Mouse (Mus musculus) hindbrain, embryonic 14.5 days (tissue): Measurements from ENCODE around the gene Ell3. TPM values are rescaled to one million over a fixed set of nuclear protein-coding genes. Genes with fewer than 3 reads are reported as not detected.
A peak's percentile ranks its signal among the peaks of the same experiment; 100 is the strongest.
"Not testable (repeated sequence)": the region's sequence is repeated elsewhere in the genome, so short reads cannot be mapped to it uniquely, and the experiment has no call there.

Experiments used
- ATAC-seq: fragments of 200-750 bp; cut with Nextera tagmentation; 2 replicates; pipeline ENCODE4 v1.8.0; 2017; ENCODE audit warnings: moderate number of reproducible peaks, mild to moderate bottlenecking, moderate TSS enrichment, moderate library complexity; ENCODE audit not compliant: low FRiP score
- DNase-seq: peaks from one replicate; pipeline ENCODE4 v3.0.0-alpha.2; 2015; ENCODE audit warnings: low spot score
- H3K27ac ChIP-seq: fragments of 300-500 bp; sonication (generic); 2 replicates; pipeline ENCODE4 v1.5.1; 2014; ENCODE audit warnings: mild to moderate bottlenecking, moderate library complexity
- H3K27me3 ChIP-seq: fragments of 300-500 bp; sonication (generic); 2 replicates; pipeline ENCODE4 v1.6.1; 2014; ENCODE audit warnings: mild to moderate bottlenecking, low read length, mixed read lengths; ENCODE audit not compliant: control insufficient read depth, insufficient read depth
- H3K36me3 ChIP-seq: fragments of 300-500 bp; sonication (generic); replicated peaks from 2 replicates; pipeline ENCODE4 v1.6.1; 2014; ENCODE audit not compliant: control insufficient read depth, insufficient read depth
- H3K4me1 ChIP-seq: fragments of 300-500 bp; sonication (generic); replicated peaks from 2 replicates; pipeline ENCODE4 v1.6.1; 2014; ENCODE audit warnings: antibody characterized with exemption, low read length, mixed read lengths; ENCODE audit not compliant: control insufficient read depth, insufficient read depth
- H3K4me2 ChIP-seq: fragments of 300-500 bp; sonication (generic); replicated peaks from 2 replicates; pipeline ENCODE4 v1.6.1; 2014; ENCODE audit warnings: mild to moderate bottlenecking, moderate library complexity
- H3K4me3 ChIP-seq: fragments of 300-500 bp; sonication (generic); replicated peaks from 2 replicates; pipeline ENCODE4 v1.5.1; 2014; ENCODE audit warnings: mild to moderate bottlenecking, low read length
- H3K9ac ChIP-seq: fragments of 300-500 bp; sonication (generic); 2 replicates; pipeline ENCODE4 v1.6.1; 2014
- H3K9me3 ChIP-seq: fragments of 300-500 bp; sonication (generic); 2 replicates; pipeline ENCODE4 v1.6.1; 2016; ENCODE audit warnings: low read length; ENCODE audit not compliant: control insufficient read depth
- whole genome bisulfite sequencing: fragments of 180-500 bp; shearing (Covaris S2); extraction: QIAGEN DNeasy Blood & Tissue Kit; methylation state at CpG from one replicate; pipeline ENCODE4 v1.1.7; 2014; 5-methylcytosine and 5-hydroxymethylcytosine counted together
- polyA plus RNA-seq: library from polyadenylated mRNA; unstranded; fragments of >200 nt; fragmentation: Nextera tagmentation; extraction: Ambion mirVana; gene quantifications from 2 replicates; pipeline ENCODE4 v1.2.1, GENCODE M21; 2014

The Ell3 gene
- polyA plus RNA-seq, 1 experiment from 2014 or later: 1.5 TPM

DNA sequence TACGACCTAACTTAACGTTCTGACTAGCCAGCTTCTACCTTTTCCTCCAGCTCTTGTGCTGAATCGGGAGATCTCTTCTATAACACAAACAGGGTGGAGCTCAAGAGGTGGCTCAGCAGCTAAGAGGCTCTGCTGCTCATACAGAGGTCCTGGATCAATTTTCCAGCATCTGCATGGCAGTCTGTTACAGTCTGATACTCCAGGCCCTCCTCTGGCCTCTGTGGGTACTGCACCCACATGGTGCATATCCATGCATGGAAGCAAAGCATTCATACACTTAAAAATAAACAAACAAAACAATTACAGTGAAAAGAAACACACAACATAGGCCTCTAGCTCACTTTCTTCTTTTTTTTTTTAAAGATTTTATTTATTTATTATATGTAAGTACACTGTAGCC lies 28.7 kb upstream of the Ell3 start:
- not testable (repeated sequence) for H3K4me3 ChIP-seq, H3K27me3 ChIP-seq, ATAC-seq, H3K4me2 ChIP-seq, H3K9me3 ChIP-seq, H3K9ac ChIP-seq, H3K36me3 ChIP-seq, DNase-seq, H3K27ac ChIP-seq, H3K4me1 ChIP-seq
- 98% methylated on average over 3 of the region's 3 CpGs for WGBS

DNA sequence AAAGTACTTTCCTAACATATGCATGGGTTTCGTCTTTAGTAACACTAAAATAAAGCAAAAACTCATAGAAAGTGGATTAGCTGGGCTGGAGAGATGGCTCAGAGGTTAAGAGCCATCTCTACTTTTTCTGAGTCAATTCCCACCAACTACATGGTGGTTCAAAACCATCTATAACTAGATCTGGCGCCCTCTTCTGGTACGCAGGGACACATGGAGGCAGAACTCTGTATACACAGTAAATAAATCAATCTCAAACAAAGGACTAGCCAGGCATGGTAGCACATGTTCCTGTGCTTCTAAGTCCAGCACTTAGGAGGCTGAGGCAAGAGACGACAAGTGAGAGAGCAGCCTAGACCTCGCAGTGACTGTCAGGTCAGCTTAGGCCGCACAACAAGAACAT lies 24.9 kb upstream of the Ell3 start:
- DNase-seq, ATAC-seq, H3K4me3 ChIP-seq, H3K9me3 ChIP-seq, H3K27ac ChIP-seq, H3K36me3 ChIP-seq, H3K9ac ChIP-seq, H3K27me3 ChIP-seq, H3K4me1 ChIP-seq, H3K4me2 ChIP-seq: not testable (repeated sequence)
- WGBS: 86% methylated on average over 1 of the region's 6 CpGs

DNA sequence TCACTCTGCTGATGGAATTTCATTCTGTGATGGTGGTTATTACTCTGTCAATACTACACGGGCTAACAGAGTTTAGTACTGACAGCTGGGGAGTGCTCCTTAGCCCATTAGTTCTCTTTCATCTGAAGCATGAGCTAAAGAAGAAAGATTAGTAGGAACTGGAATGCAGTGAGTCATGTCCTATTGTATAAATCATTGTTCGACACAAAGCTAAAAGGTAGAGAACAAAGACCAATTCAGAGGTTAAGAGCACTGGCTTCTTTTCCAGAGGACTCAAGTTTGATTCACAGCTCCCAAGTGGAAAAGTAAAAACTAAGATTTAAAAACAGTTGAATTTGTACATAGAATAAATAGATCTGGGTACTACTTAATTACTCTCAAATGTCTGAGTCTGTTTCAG lies 16.0 kb upstream of the Ell3 start:
- Histone ChIP-seq H3K4me2 (no peak overlapping the region), H3K4me1 (peaks cover 12% of the 10 kb centered on the region), H3K4me3 (no peak overlapping the region), H3K9me3 (no peaks in the 10 kb centered on the region), H3K36me3 (peaks cover 31% of the 10 kb centered on the region), H3K27ac (no peak overlapping the region), H3K27me3 (no peaks in the 10 kb centered on the region), H3K9ac (no peak overlapping the region)
- WGBS: 59% methylated on average over 2 of the region's 2 CpGs
- no peak for ATAC-seq
- DNase-seq: no peak

DNA sequence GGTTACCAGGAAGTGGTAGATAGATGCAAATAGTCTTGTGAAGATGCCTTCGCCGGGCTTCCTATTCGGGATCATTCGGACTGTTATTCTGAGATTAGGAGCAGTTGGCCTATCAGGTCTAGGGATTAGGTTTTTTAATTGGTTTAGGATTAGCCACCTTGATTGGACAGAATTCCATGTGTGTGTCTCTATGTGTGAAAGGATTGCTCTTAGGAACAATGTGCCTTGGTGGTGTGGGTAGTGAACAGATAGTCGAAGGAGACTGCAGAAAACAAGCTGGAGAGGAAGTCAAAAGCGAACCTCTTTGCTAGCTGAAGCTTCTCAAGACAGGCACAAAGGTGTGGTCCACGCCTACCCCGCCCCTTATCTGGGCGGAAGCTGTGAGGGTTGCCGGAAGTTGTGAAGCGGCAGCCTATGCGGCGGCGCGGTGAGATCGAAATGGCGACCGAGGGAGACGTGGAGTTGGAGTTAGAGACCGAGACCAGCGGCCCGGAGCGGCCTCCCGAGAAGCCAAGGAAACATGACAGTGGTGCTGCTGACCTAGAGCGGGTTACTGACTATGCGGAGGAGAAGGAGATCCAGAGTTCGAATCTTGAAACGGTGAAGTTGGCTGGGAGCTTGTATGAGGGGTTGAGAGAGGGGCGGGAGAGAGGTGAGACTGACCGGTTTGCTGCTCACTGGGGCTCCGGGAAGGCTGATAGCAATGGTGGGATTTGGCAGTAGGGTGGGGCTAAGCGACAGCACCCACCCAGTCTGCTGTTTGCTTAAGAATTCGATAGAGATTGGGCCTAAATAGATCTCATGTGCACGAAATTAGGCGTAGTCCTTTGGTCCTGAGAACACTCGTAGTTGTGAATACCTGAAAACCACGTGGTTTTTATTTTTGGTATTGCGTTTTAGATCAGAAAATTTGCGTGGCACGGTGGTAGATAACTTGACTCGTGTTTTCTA lies 12.9 kb upstream of the Ell3 start, which contains the start of gene Serinc4:
Gene Serinc4 (minus strand): TSS at position 90 of the 951 bp plus-strand sequence.
- H3K9me3 ChIP-seq: no peaks in the 10 kb centered on the region
- peak within 1 kb of the TSS; percentile 53 for H3K4me3 ChIP-seq
- H3K9ac ChIP-seq: peak within 1 kb of the TSS; percentile 72
- ATAC-seq (peak; percentile 93), DNase-seq (peak; percentile 84)
- H3K4me2 ChIP-seq: peak within 1 kb of the TSS; percentile 58
- WGBS: 5% methylated on average over 41 of the region's 41 CpGs
- H3K27me3 ChIP-seq: no peaks in the 10 kb centered on the region
- peak within 1 kb of the TSS; percentile 74 for H3K27ac ChIP-seq
- H3K4me1 ChIP-seq: peaks cover 12% of the 10 kb centered on the region
- H3K36me3 ChIP-seq: peaks cover 41% of the 10 kb centered on the region

DNA sequence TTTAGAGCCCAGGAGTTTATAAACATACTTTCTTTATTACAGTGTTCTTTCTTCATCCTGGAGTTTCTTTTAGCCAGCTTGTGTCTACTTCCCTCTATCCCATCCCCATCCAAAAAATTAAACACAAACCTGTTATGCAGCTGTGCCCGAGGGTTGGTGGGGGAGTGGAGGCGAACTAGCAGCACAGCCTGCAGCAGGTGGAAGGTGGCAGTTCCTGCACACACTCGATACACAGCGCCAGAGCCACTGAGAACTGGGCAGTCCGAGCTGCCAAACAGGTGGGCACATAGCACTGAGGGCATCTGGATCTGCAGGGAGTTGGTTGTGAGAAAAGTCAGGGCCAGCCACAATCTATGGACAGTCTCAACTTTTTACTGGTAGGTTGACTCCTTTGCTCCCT lies 11.5 kb upstream of the Ell3 start:
- no peak for ATAC-seq
- Histone ChIP-seq H3K27ac (no peak overlapping the region), H3K27me3 (no peaks in the 10 kb centered on the region), H3K4me1 (peaks cover 20% of the 10 kb centered on the region), H3K9ac (no peak overlapping the region), H3K9me3 (no peaks in the 10 kb centered on the region), H3K36me3 (peaks cover 34% of the 10 kb centered on the region), H3K4me3 (no peak overlapping the region), H3K4me2 (no peak overlapping the region)
- no peak for DNase-seq
- WGBS: 86% methylated on average over 5 of the region's 5 CpGs

DNA sequence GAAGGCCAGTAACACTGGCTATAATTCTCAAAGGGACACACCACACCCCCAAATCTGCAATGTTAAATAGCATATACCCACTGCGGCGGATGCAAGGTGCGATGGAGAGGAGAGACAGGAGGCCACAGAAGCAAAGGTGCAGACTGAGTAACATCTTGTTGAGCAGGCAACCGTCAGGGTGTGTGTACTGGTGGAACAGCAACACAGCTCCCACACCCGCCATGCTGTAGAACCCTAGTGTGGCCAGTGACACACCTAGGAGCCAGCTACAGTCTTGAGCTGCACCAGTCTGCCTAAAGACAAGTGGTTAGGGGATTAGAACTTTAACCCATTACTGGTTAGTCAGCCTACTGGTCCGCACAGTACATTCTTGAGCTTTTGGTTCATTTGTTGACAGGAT lies 9.8 kb upstream of the Ell3 start:
- Histone ChIP-seq H3K36me3 (peaks cover 18% of the 10 kb centered on the region), H3K9me3 (no peaks in the 10 kb centered on the region), H3K4me1 (peaks cover 26% of the 10 kb centered on the region), H3K9ac (no peak overlapping the region), H3K27ac (no peak overlapping the region), H3K4me2 (no peak overlapping the region), H3K27me3 (no peaks in the 10 kb centered on the region), H3K4me3 (no peak overlapping the region)
- DNase-seq: no peak
- WGBS: 84% methylated on average over 6 of the region's 6 CpGs
- ATAC-seq: no peak

DNA sequence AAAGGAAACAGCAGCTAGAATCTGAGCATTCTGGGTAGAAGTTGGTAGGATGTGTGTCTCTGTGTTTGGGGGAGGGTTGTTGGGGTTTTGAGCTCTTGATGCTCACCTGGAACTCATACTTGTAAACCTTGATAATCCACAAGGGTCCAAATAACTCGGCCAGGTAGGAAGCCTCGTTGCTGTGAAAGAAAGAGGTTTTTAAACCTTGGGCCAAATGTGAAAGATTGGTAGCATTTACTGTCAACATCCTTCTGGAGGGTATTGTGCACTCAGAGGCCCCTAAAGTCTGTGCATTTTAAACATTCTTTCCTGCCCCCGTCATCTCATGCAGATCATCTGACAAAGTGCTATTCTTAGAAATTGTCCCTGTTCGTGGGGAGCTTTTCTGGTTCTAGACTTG lies 8.9 kb upstream of the Ell3 start, which contains the start of gene Hypk:
Gene Hypk (plus strand): TSS at position 301 of the 400 bp plus-strand sequence.
- Histone ChIP-seq H3K9me3 (no peaks in the 10 kb centered on the region), H3K36me3 (peaks cover 11% of the 10 kb centered on the region), H3K27me3 (no peaks in the 10 kb centered on the region), H3K27ac (no peak within 1 kb of the TSS), H3K9ac (no peak within 1 kb of the TSS), H3K4me2 (no peak within 1 kb of the TSS), H3K4me1 (peaks cover 25% of the 10 kb centered on the region), H3K4me3 (no peak within 1 kb of the TSS)
- DNase-seq (no peak), ATAC-seq (no peak)
- WGBS: 87% methylated on average over 4 of the region's 4 CpGs

DNA sequence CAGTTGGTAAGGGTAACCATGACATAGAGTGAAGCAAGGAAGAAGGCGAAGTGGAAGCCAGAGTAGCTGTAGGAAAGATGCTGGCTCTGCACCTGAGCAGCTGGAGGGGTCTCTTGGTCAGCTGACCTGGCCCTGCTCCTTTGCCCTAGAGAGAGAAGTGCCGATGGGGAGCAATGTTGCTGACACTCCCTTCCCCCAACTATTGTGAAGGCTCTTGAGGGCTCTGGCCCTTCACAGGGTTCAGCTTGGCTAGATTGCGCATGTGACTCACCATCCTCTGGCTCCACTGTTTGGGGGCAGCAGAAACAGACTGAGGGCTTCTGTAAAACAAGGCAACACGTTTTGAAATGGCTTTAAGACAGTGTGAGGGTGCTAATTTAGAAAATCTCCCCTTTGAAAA lies 8.3 kb upstream of the Ell3 start:
- peaks cover 20% of the 10 kb centered on the region for H3K4me1 ChIP-seq
- no peaks in the 10 kb centered on the region for H3K27me3 ChIP-seq
- H3K4me2 ChIP-seq: no peak overlapping the region
- ATAC-seq (no peak), DNase-seq (peak; percentile 22)
- WGBS: 82% methylated on average over 4 of the region's 4 CpGs
- no peak overlapping the region for H3K27ac ChIP-seq
- H3K36me3 ChIP-seq: peaks cover 11% of the 10 kb centered on the region
- no peak overlapping the region for H3K9ac ChIP-seq
- no peak overlapping the region for H3K4me3 ChIP-seq
- H3K9me3 ChIP-seq: no peaks in the 10 kb centered on the region

DNA sequence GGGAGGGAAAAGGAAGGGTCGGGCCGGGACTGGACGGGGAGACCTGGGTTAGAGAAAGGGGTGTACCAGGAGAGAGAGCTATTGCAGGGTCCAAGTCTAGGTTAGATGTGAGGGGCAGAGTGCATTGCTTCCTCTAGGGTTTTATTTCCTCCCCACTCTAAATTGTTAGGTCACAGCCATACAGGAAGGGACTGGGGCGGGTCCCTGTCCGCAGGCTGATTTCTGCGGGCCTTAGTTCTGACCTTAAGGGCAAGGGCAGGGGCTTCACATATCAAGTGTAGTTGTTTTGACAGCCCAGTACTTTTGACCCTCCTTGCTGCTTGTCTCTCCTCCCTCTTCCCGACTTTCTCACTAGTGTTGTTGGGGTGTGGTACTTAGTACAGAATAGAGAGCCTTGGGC lies 6.0 kb upstream of the Ell3 start:
- Histone ChIP-seq H3K27ac (peak overlapping the region; percentile 93), H3K36me3 (peaks cover 11% of the 10 kb centered on the region), H3K4me1 (peaks cover 15% of the 10 kb centered on the region), H3K4me3 (peak overlapping the region; percentile 95), H3K9me3 (no peaks in the 10 kb centered on the region), H3K27me3 (no peaks in the 10 kb centered on the region), H3K4me2 (peak overlapping the region; percentile 95), H3K9ac (peak overlapping the region; percentile 93)
- 4% methylated on average over 7 of the region's 7 CpGs for WGBS
- ATAC-seq (no peak), DNase-seq (no peak)
